Mouse (Mus musculus) adipocyte (in vitro differentiated cells): ENCODE measurements at regions not wholly inside any gene's neighbourhood (a gene's known extent, or its start where the extent isn't known, plus 50 kb on each side); places are given as distances from the start of the nearest gene placed in this dataset.
A peak's percentile ranks its signal among the peaks of the same experiment; 100 is the strongest.

Experiments used
- DNase-seq: peaks from one replicate; pipeline ENCODE4 v3.0.0-alpha.2; 2016; ENCODE audit warnings: low spot score

- no peak for DNase-seq
These were observed 684.9 kb upstream of the Adgrl4 start for GRCm38 (mm10) chr3:150752787-150753186.

- DNase-seq, result no peak
These were observed 677.8 kb upstream of the Adgrl4 start for GRCm38 (mm10) chr3:150759854-150760253.

GRCm38 (mm10) chr3:150784576-150784975, 653.1 kb upstream of the Adgrl4 start:
- DNase-seq, result no peak

GRCm38 (mm10) chr3:150817807-150818206, 619.9 kb upstream of the Adgrl4 start:
- no peak for DNase-seq

- no peak for DNase-seq
These were observed 618.3 kb upstream of the Adgrl4 start for GRCm38 (mm10) chr3:150819369-150819768.

GRCm38 (mm10) chr3:150820039-150820438, 617.6 kb upstream of the Adgrl4 start:
- DNase-seq, result peak; percentile 4

- no peak for DNase-seq
These were observed 591.7 kb upstream of the Adgrl4 start for GRCm38 (mm10) chr3:150846029-150846428.

GRCm38 (mm10) chr3:150852107-150852506, 585.6 kb upstream of the Adgrl4 start:
- DNase-seq, result no peak

- no peak for DNase-seq
These were observed 541.0 kb upstream of the Adgrl4 start for GRCm38 (mm10) chr3:150896668-150897067.

- peak; percentile 38 for DNase-seq
These were observed 527.6 kb upstream of the Adgrl4 start for GRCm38 (mm10) chr3:150910091-150910490.

- DNase-seq, result no peak
These were observed 482.8 kb upstream of the Adgrl4 start for GRCm38 (mm10) chr3:150954897-150955296.

GRCm38 (mm10) chr3:150999652-151000051, 438.0 kb upstream of the Adgrl4 start:
- no peak for DNase-seq

- no peak for DNase-seq
These were observed 437.5 kb upstream of the Adgrl4 start for GRCm38 (mm10) chr3:151000217-151000616.

GRCm38 (mm10) chr3:151001881-151002412, 435.7 kb upstream of the Adgrl4 start:
- DNase-seq, result peak; percentile 44

GRCm38 (mm10) chr3:151003524-151003923, 434.2 kb upstream of the Adgrl4 start:
- no peak for DNase-seq

- DNase-seq, result no peak
These were observed 433.7 kb upstream of the Adgrl4 start for GRCm38 (mm10) chr3:151003990-151004389.

GRCm38 (mm10) chr3:151020014-151020413, 417.7 kb upstream of the Adgrl4 start:
- DNase-seq, result no peak

GRCm38 (mm10) chr3:151057491-151057890, 380.2 kb upstream of the Adgrl4 start:
- peak; percentile 10 for DNase-seq

- DNase-seq, result no peak
These were observed 365.4 kb upstream of the Adgrl4 start for GRCm38 (mm10) chr3:151072322-151072721.

- DNase-seq, result peak; percentile 15
These were observed 320.9 kb upstream of the Adgrl4 start for GRCm38 (mm10) chr3:151116831-151117230.

- DNase-seq, result peak; percentile 30
These were observed 320.1 kb upstream of the Adgrl4 start for GRCm38 (mm10) chr3:151117583-151118041.

GRCm38 (mm10) chr3:151124131-151124530, 313.6 kb upstream of the Adgrl4 start:
- DNase-seq, result peak; percentile 32

GRCm38 (mm10) chr3:151146889-151147288, 290.8 kb upstream of the Adgrl4 start:
- DNase-seq, result peak; percentile 21

- no peak for DNase-seq
These were observed 284.3 kb upstream of the Adgrl4 start for GRCm38 (mm10) chr3:151153340-151153739.
